Mouse (Mus musculus): Measurements from ENCODE around the gene Bbs5. TPM values are rescaled to one million over a fixed set of nuclear protein-coding genes. Genes with fewer than 3 reads are reported as not detected.
"Not testable (repeated sequence)": the region's sequence is repeated elsewhere in the genome, so short reads cannot be mapped to it uniquely, and the experiment has no call there.

The Bbs5 gene
- polyA plus RNA-seq, 1 experiment: 7.6 TPM

DNA sequence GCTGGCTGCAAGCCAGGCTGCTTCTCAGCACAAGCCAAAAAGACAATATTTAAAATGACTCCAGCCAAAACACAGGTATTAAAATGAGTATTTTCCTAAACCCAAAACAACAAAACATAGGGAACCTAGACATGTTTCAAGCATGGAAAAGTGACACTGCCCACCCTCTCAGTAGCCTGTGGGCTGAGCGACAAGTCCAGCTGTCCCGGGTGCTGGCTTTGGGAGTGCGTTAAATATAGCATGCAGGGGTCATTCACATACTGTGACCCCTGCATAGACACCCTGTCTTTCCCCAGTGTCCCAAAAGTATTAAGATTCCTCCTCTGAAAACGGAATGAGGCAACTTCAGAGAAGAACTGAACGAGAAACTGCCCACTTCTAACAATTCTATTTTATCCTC, 26.8 kb downstream of the Bbs5 start:
- Histone ChIP-seq H3ac (ENCODE audit: control insufficient read depth, insufficient read length) (no peak overlapping the region), H3K27me3 (ENCODE audit: control insufficient read depth, insufficient read depth, insufficient read length) (no peaks in the 10 kb centered on the region), H3K4me3 (peak overlapping the region; percentile 35), H3K4me2 (ENCODE audit: low read depth) (peak overlapping the region; percentile 60), H3K79me2 (ENCODE audit: control insufficient read depth, insufficient read depth) (peaks cover 23% of the 10 kb centered on the region), H3K36me3 (ENCODE audit: control insufficient read depth, insufficient read depth) (peaks cover 8% of the 10 kb centered on the region)
- TF ChIP-seq MYOD1 (IDR thresholded peaks at IDR 0.05; ENCODE audit: control insufficient read depth in 1 of 3, insufficient read length in 2 of 3, low read depth in 2 of 3) (peak; percentile 75 to 94 (median 90)), TCF12 (IDR thresholded peaks at IDR 0.05; ENCODE audit: insufficient read depth, poor library complexity, severe bottlenecking) (peak; percentile 31), SRF (IDR thresholded peaks at IDR 0.05; ENCODE audit: control insufficient read depth, insufficient read length, low read depth) (no peak), POLR2AphosphoS2 (IDR thresholded peaks at IDR 0.05; ENCODE audit: insufficient read length, low read depth) (no peak), MAX (IDR thresholded peaks at IDR 0.05; ENCODE audit: low read depth) (no peak), USF1 (IDR thresholded peaks at IDR 0.05; ENCODE audit: low read depth) (no peak), MYOG (IDR thresholded peaks at IDR 0.05; ENCODE audit: control insufficient read depth in 1 of 3, insufficient read depth in 1 of 3, insufficient read length in 2 of 3, low read depth in 2 of 3) (peak; percentile 47 to 83 (median 52)), E2F4 (IDR thresholded peaks at IDR 0.05; ENCODE audit: insufficient read depth) (no peak), TCF3 (IDR thresholded peaks at IDR 0.05; ENCODE audit: insufficient read length, low read depth) (peak; percentile 5)

DNA sequence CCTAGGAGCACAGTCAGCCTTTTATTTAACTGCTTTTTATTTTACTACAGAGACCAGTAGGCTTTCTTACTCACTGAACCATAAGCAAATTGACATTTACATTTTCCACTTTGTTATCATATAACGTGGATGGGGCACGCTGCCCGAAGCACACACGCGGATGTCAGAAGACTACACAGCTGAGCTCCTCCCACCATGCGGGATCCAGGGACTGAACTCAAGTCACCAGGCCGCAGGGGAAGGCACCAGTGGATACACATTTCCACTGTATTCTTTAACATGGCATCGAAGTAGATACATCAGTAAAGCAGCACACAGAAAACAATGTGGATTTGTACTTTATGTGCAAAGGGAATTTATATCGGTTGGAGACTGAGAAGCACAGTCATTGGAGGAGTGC, 28.3 kb downstream of the Bbs5 start:
- peaks cover 23% of the 10 kb centered on the region for H3K79me2 ChIP-seq (ENCODE audit: control insufficient read depth, insufficient read depth)
- TF ChIP-seq POLR2AphosphoS2 (IDR thresholded peaks at IDR 0.05; ENCODE audit: insufficient read length, low read depth): no peak
- no peak for TF ChIP-seq TCF3 (IDR thresholded peaks at IDR 0.05; ENCODE audit: insufficient read length, low read depth)
- no peak for TF ChIP-seq SRF (IDR thresholded peaks at IDR 0.05; ENCODE audit: control insufficient read depth, insufficient read length, low read depth)
- no peak for TF ChIP-seq USF1 (IDR thresholded peaks at IDR 0.05; ENCODE audit: low read depth)
- no peak for TF ChIP-seq MYOG (IDR thresholded peaks at IDR 0.05; ENCODE audit: control insufficient read depth in 1 of 3, insufficient read depth in 1 of 3, insufficient read length in 2 of 3, low read depth in 2 of 3)
- TF ChIP-seq CEBPB (IDR thresholded peaks at IDR 0.05; ENCODE audit: insufficient read depth, poor library complexity, severe bottlenecking): no peak
- TF ChIP-seq E2F4 (IDR thresholded peaks at IDR 0.05; ENCODE audit: insufficient read depth): no peak
- no peak for TF ChIP-seq MAX (IDR thresholded peaks at IDR 0.05; ENCODE audit: low read depth)
- no peak for TF ChIP-seq TCF12 (IDR thresholded peaks at IDR 0.05; ENCODE audit: insufficient read depth, poor library complexity, severe bottlenecking)
- TF ChIP-seq MYOD1 (IDR thresholded peaks at IDR 0.05; ENCODE audit: control insufficient read depth in 1 of 3, insufficient read length in 2 of 3, low read depth in 2 of 3): no peak
- TF ChIP-seq POLR2A (IDR thresholded peaks at IDR 0.05; ENCODE audit: insufficient read length, low read depth): no peak
- TF ChIP-seq REST (IDR thresholded peaks at IDR 0.05; ENCODE audit: insufficient read depth, insufficient read length): no peak
- peaks cover 13% of the 10 kb centered on the region for H3K36me3 ChIP-seq (ENCODE audit: control insufficient read depth, insufficient read depth)
- H3ac ChIP-seq (ENCODE audit: control insufficient read depth, insufficient read length): no peak overlapping the region
- no peak overlapping the region for H3K4me3 ChIP-seq
- peak overlapping the region; percentile 1 for H3K4me2 ChIP-seq (ENCODE audit: low read depth)
- no peaks in the 10 kb centered on the region for H3K27me3 ChIP-seq (ENCODE audit: control insufficient read depth, insufficient read depth, insufficient read length)

DNA sequence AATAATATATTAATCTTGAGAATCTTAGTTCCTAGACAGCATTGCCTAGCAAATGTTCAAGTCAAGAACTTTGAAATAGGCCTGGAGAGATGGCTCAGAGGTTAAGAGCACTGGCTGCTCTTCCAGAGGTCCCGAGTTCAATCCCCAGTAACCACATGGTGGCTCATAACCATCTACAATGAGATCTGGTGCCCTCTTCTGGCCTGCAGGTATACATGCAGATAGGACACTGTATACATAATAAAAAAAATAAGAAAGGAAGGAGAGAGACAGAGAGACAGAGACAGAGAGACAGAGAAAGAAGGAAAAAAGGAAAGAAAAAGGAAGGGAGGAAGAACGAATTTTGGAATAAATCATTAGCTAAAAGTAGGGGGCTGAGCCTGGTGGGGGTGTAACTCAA, 29.7 kb downstream of the Bbs5 start:
- Histone ChIP-seq H3K4me2 (ENCODE audit: low read depth) (no peak overlapping the region), H3K27me3 (ENCODE audit: control insufficient read depth, insufficient read depth, insufficient read length) (no peaks in the 10 kb centered on the region), H3K36me3 (ENCODE audit: control insufficient read depth, insufficient read depth) (peaks cover 13% of the 10 kb centered on the region), H3K4me3 (no peak overlapping the region), H3ac (ENCODE audit: control insufficient read depth, insufficient read length) (no peak overlapping the region), H3K79me2 (ENCODE audit: control insufficient read depth, insufficient read depth) (peaks cover 8% of the 10 kb centered on the region)
- no peak for TF ChIP-seq USF1 (IDR thresholded peaks at IDR 0.05; ENCODE audit: low read depth)
- no peak for TF ChIP-seq TCF3 (IDR thresholded peaks at IDR 0.05; ENCODE audit: insufficient read length, low read depth)
- no peak for TF ChIP-seq TCF12 (IDR thresholded peaks at IDR 0.05; ENCODE audit: insufficient read depth, poor library complexity, severe bottlenecking)
- TF ChIP-seq E2F4 (IDR thresholded peaks at IDR 0.05; ENCODE audit: insufficient read depth): no peak
- TF ChIP-seq MAX (IDR thresholded peaks at IDR 0.05; ENCODE audit: low read depth): no peak
- no peak for TF ChIP-seq MYOG (IDR thresholded peaks at IDR 0.05; ENCODE audit: control insufficient read depth in 1 of 3, insufficient read depth in 1 of 3, insufficient read length in 2 of 3, low read depth in 2 of 3)
- no peak for TF ChIP-seq POLR2A (IDR thresholded peaks at IDR 0.05; ENCODE audit: insufficient read length, low read depth)
- TF ChIP-seq MYOD1 (IDR thresholded peaks at IDR 0.05; ENCODE audit: control insufficient read depth in 1 of 3, insufficient read length in 2 of 3, low read depth in 2 of 3): no peak
- no peak for TF ChIP-seq CEBPB (IDR thresholded peaks at IDR 0.05; ENCODE audit: insufficient read depth, poor library complexity, severe bottlenecking)
- TF ChIP-seq REST (IDR thresholded peaks at IDR 0.05; ENCODE audit: insufficient read depth, insufficient read length): no peak
- TF ChIP-seq SRF (IDR thresholded peaks at IDR 0.05; ENCODE audit: control insufficient read depth, insufficient read length, low read depth): no peak
- TF ChIP-seq POLR2AphosphoS2 (IDR thresholded peaks at IDR 0.05; ENCODE audit: insufficient read length, low read depth): no peak

DNA sequence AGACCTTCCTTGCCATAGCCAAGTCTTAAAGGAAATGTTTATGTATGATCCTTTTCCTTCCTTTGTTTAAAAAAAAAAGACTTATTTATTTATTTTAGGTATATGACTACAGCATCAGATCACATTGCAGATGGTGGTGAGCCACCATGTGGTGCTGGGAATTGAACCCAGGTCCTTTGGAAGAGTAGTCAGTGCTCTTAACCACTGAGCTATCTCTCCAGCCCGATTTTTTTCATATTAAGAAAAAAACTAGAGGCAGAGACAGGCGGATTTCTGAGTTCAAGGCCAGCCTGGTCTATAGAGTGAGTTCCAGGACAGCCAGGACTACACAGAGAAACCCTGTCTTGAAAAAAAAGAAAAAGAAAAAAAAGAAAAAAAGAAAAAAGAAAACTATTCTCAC, 30.2 kb downstream of the Bbs5 start:
- H3K79me2 ChIP-seq (ENCODE audit: control insufficient read depth, insufficient read depth); H3K27me3 ChIP-seq (ENCODE audit: control insufficient read depth, insufficient read depth, insufficient read length); H3K4me3 ChIP-seq; H3K4me2 ChIP-seq (ENCODE audit: low read depth); H3ac ChIP-seq (ENCODE audit: control insufficient read depth, insufficient read length): not testable (repeated sequence)
- H3K36me3 ChIP-seq (ENCODE audit: control insufficient read depth, insufficient read depth): peaks cover 13% of the 10 kb centered on the region

DNA sequence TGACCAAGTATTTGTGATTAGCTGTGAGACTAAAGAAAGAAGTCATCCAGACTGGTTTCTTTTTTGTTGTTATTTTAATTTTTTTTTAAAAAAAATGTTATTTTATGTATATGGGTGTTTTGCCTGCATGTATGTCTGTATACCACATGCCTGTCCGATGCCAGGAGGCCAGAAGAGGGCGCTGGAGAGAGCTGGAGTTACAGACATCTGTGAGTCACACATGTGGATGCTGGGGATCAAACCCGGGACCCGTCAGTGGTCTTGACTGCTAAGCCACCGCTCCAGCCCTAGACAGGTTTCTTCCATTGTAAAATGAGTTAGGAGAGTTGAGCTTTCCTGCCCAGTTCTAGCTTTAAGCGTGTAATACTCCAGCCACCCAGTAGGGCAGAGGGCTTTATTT, 33.0 kb downstream of the Bbs5 start:
- Histone ChIP-seq H3K27me3 (ENCODE audit: control insufficient read depth, insufficient read depth, insufficient read length) (no peaks in the 10 kb centered on the region), H3K36me3 (ENCODE audit: control insufficient read depth, insufficient read depth) (peaks cover 13% of the 10 kb centered on the region), H3K4me2 (ENCODE audit: low read depth) (no peak overlapping the region), H3ac (ENCODE audit: control insufficient read depth, insufficient read length) (no peak overlapping the region), H3K79me2 (ENCODE audit: control insufficient read depth, insufficient read depth) (no peaks in the 10 kb centered on the region), H3K4me3 (no peak overlapping the region)
- TF ChIP-seq POLR2AphosphoS2 (IDR thresholded peaks at IDR 0.05; ENCODE audit: insufficient read length, low read depth): no peak
- no peak for TF ChIP-seq REST (IDR thresholded peaks at IDR 0.05; ENCODE audit: insufficient read depth, insufficient read length)
- TF ChIP-seq E2F4 (IDR thresholded peaks at IDR 0.05; ENCODE audit: insufficient read depth): no peak
- no peak for TF ChIP-seq MYOD1 (IDR thresholded peaks at IDR 0.05; ENCODE audit: control insufficient read depth in 1 of 3, insufficient read length in 2 of 3, low read depth in 2 of 3)
- TF ChIP-seq SRF (IDR thresholded peaks at IDR 0.05; ENCODE audit: control insufficient read depth, insufficient read length, low read depth): no peak
- no peak for TF ChIP-seq TCF12 (IDR thresholded peaks at IDR 0.05; ENCODE audit: insufficient read depth, poor library complexity, severe bottlenecking)
- no peak for TF ChIP-seq TCF3 (IDR thresholded peaks at IDR 0.05; ENCODE audit: insufficient read length, low read depth)
- no peak for TF ChIP-seq MYOG (IDR thresholded peaks at IDR 0.05; ENCODE audit: control insufficient read depth in 1 of 3, insufficient read depth in 1 of 3, insufficient read length in 2 of 3, low read depth in 2 of 3)
- no peak for TF ChIP-seq POLR2A (IDR thresholded peaks at IDR 0.05; ENCODE audit: insufficient read length, low read depth)
- TF ChIP-seq CEBPB (IDR thresholded peaks at IDR 0.05; ENCODE audit: insufficient read depth, poor library complexity, severe bottlenecking): no peak
- TF ChIP-seq MAX (IDR thresholded peaks at IDR 0.05; ENCODE audit: low read depth): no peak
- TF ChIP-seq USF1 (IDR thresholded peaks at IDR 0.05; ENCODE audit: low read depth): no peak
